Mouse (Mus musculus) retina, postnatal 7 days (tissue): ENCODE results near the gene Arl4a.

Experiments used
- DNase-seq: peaks from one replicate; pipeline ENCODE4 v3.0.0-alpha.2; 2012; ENCODE audit warnings: low read depth, low spot score

Arl4a gene

GRCm38 (mm10) chr12:39968109-39968508 lies 69.7 kb downstream of the Arl4a start:
- DNase-seq, result no peak

DNA sequence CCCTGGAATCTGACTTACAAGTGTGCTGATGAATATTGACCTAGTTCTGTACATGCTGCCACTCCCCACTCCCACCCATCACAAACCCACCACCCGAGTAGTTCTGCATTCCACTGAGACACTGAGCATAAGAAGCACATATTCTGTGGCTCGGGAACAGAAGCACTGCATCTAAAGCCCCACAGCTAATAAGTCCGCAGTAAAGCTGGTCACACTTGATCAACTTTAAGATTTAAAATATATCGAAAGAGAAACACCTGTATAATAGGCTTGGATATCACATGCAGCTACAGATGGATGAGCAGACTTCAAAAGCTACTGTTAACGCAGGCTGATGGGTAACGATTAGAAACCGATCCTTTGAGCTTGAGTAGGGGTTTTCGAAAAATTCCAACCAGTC lies 78.7 kb downstream of the Arl4a start:
- no peak for DNase-seq

DNA sequence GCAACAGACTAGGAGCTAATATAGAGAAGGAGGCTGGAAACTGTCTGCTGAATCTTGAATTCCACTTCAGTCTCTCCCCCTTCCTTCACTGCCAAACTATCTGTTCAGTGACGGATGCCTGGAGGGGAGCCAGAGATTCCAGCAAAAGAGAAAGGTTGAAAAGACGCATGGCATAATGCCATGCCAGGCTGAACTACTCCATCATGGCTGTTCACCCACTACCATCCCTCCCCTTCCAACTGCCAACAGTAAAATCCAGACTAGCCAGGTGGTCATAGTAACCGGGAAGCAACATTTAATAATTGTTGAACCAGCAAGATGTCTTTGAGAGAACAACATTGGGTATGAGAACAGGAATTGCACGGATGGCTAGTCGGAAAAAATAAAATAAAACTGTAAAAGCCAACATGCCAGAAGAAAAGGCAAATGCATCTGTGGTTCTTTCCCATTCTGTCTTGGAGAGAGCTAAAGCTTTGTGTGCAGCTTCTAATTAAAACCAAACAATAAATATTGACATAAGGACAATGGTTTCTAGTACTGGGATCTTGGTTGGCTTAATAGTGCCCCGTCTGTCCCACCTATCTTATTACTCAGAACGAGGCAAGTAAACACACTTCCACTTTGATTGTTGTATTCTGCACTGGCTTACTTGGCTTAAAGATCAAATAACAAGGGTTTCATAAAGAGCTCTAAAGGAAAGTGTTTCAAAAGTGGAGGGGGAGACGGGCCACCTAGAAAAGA lies 79.7 kb downstream of the Arl4a start:
- no peak for DNase-seq

- no peak for DNase-seq
Measured at GRCm38 (mm10) chr12:39956396-39956795, 81.4 kb downstream of the Arl4a start.
